Mouse (Mus musculus) midbrain, embryonic 10.5 days (tissue): ENCODE results near the gene Ifitm10. TPM values are rescaled to one million over a fixed set of nuclear protein-coding genes. Genes with fewer than 3 reads are reported as not detected.

Experiments used
- DNase-seq: peaks from one replicate; pipeline ENCODE4 v3.0.0-alpha.2; 2017; ENCODE audit warnings: low spot score
- H3K27ac ChIP-seq: fragments of 300-500 bp; sonication (generic); replicated peaks from 2 replicates; pipeline ENCODE4 v1.5.1; 2016; ENCODE audit warnings: mild to moderate bottlenecking
- H3K27me3 ChIP-seq: fragments of 300-500 bp; sonication (generic); 2 replicates; pipeline ENCODE4 v1.6.1; 2016; ENCODE audit warnings: low read depth, mild to moderate bottlenecking; ENCODE audit not compliant: poor library complexity, severe bottlenecking
- H3K36me3 ChIP-seq: fragments of 300-500 bp; sonication (generic); 2 replicates; pipeline ENCODE4 v1.6.1; 2016; ENCODE audit warnings: mild to moderate bottlenecking, moderate library complexity
- H3K4me1 ChIP-seq: fragments of 300-500 bp; sonication (generic); 2 replicates; pipeline ENCODE4 v1.6.1; 2016
- H3K4me3 ChIP-seq: fragments of 300-500 bp; sonication (generic); 2 replicates; pipeline ENCODE4 v1.5.1; 2016; ENCODE audit warnings: mild to moderate bottlenecking, moderate library complexity
- H3K9me3 ChIP-seq: fragments of 300-500 bp; sonication (generic); replicated peaks from 2 replicates; pipeline ENCODE4 v1.6.1; 2016; ENCODE audit warnings: mild to moderate bottlenecking
- WGBS: fragments of 180-500 bp; shearing (Covaris S2); methylation state at CpG from one replicate; pipeline ENCODE4 v1.1.7; 2016; 5-methylcytosine and 5-hydroxymethylcytosine counted together
- polyA plus RNA-seq: library from polyadenylated mRNA; unstranded; fragments of >200 nt; fragmentation: Nextera tagmentation; extraction: Ambion mirVana; gene quantifications from 2 replicates; pipeline ENCODE4 v1.2.1, GENCODE M21; 2016

The Ifitm10 gene
- polyA plus RNA-seq, 1 experiment from 2014 or later, result 0.41 TPM

DNA sequence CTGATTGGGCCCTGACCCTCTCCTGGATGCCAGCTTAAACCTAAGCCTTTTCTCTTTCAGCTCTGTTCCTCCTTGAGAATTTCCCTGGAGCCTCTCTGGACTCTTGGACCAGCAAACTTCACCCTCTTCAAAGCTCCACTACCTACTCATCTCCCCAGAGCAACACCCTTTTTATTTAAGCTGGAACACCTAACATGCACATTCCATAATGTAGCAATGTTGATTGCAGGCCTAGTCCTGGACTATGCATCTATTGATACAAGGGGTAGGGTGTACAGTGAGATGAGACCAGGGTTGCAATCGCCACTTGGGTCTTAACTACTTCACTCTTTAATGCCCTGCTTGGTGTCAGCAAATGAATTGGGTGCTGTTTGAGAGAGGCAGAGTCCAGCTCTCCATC, 14.6 kb upstream of the Ifitm10 start:
- Histone ChIP-seq H3K9me3 (no peaks in the 10 kb centered on the region), H3K4me3 (peak overlapping the region; percentile 72), H3K4me1 (peaks cover 33% of the 10 kb centered on the region), H3K27me3 (no peaks in the 10 kb centered on the region), H3K27ac (peak overlapping the region; percentile 87), H3K36me3 (peaks cover 27% of the 10 kb centered on the region)
- 94% methylated on average over 1 of the region's 1 CpGs for WGBS
- DNase-seq, result no peak

DNA sequence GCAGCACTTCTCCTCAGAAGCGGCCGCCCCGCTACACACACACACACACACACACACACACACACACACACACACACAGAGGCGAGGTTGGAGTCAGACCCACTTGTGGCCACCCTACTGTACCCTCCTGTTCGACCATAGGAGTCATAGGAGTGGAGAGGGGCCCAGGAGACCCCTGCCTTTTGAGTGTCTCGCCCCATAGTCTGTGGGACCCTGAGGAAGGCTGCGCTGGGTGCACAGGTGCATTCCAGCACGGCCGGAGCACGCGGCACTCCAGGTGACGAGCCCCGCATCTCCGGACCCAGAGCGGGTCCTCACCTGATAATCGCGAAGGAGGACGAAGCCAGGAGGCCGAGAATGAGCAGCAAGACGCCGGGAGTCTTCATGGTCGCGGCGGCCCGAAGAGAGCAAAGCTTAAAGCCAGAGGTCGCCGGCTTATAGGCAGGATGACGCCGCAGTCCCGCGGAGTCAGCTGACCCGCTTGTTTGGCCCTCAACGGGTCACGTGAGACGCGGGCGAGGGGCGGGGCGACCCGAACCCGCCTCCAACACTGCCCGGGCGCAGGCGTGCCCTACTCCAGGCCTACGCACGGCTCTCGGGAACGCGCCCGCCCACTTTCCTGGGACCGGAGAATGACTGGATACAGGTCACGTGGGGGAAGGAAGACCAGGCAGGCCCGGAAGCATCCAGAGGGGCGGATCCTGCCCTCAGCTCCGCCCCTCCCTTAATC, 14.0 kb upstream of the Ifitm10 start, which contains the start of gene Ctsd:
TSS of gene Ctsd (minus strand) at position 620 of the 730 bp plus-strand sequence.
- Histone ChIP-seq H3K4me3 (peak within 1 kb of the TSS; percentile 72), H3K9me3 (no peaks in the 10 kb centered on the region), H3K27ac (peak within 1 kb of the TSS; percentile 87), H3K27me3 (no peaks in the 10 kb centered on the region), H3K4me1 (peaks cover 27% of the 10 kb centered on the region), H3K36me3 (peaks cover 33% of the 10 kb centered on the region)
- DNase-seq, result peak; percentile 98
- under 1% methylated on average over 55 of the region's 55 CpGs for WGBS

DNA sequence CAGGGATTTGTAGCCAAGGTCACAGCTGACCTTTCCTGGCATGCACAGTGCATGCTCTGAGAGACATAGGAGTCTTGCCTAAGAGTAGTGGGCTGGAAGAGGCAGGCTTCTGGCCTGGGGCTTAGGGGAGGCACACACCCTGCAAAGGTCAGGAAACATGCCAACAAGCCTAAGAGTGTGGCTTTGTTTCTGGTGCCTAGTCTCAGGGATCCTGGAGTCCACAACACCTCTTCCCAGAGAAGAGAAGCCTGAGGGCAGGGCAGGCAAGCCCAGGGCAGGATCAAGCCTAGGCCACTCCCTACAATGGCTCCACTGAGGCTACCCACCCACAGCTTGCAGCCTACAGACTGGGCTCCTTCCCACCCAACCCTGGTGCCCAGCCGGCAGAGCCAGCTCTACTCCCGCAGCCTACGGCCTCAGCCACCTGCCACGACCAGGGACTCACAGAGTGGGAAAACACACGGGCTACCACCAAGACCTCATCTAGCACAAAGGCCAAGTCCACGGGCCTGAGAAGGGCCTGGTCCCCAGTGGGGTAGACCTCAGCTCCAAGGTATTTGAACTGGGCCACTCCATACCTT, 13.2 kb upstream of the Ifitm10 start:
- DNase-seq, result no peak
- WGBS, result 67% methylated on average over 6 of the region's 6 CpGs
- H3K9me3 ChIP-seq, result no peaks in the 10 kb centered on the region
- H3K4me3 ChIP-seq, result peak overlapping the region; percentile 72
- no peaks in the 10 kb centered on the region for H3K27me3 ChIP-seq
- H3K36me3 ChIP-seq, result peaks cover 41% of the 10 kb centered on the region
- H3K27ac ChIP-seq, result peak overlapping the region; percentile 87
- peaks cover 27% of the 10 kb centered on the region for H3K4me1 ChIP-seq

DNA sequence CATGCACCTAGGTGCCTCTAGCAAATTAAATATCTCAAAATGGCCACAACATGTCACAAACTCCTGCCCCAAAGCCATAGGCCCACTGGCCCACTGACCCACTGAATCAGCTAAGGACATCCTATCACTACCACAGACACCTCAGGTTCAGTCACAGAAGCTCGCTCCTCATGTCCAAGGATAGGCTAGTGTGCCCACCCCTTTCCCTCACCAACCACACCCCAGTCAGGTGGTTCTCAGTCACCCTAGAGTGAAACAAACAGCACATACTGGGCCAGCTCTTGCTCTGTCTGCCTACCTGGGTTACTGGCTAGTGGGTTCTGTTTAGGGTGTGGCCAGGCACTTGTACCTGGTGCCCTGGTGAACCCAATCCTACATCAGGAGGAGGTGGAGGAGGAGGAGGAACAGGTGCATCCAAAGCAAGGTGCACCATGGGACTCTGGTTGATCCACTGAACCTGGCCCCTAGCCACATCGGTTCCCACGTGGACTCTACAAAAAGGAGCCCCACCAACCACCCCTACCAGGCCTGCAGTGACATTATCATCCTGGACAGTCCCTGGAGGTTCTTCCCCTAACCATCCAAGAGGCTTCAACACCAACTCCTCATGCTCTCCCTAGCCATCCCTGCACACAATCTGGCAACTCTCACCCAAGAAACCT, 12.3 kb upstream of the Ifitm10 start:
- Histone ChIP-seq H3K27ac (no peak overlapping the region), H3K36me3 (peaks cover 50% of the 10 kb centered on the region), H3K9me3 (no peaks in the 10 kb centered on the region), H3K4me1 (peaks cover 27% of the 10 kb centered on the region), H3K4me3 (peak overlapping the region; percentile 72), H3K27me3 (no peaks in the 10 kb centered on the region)
- no peak for DNase-seq
- WGBS, result 91% methylated on average over 3 of the region's 3 CpGs

DNA sequence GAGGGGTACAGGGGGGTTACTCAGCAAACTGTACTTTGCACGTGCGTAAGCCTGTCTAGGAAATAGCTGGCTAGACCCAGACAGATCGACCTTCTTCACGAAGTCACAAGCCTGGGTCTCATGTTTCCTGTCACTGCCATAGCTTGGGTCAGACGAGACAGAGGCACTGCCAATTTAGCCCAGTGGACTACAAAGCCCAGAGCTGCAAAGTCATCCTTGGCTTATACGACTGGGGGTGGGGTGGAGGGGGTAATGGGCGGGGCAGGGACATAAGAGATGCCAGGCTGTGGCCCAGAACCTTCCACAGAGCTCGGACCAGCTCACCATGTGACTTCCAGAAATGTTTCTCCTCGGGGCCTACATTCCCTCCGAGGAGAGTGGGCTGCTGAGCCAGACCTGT, 10.8 kb upstream of the Ifitm10 start:
- Histone ChIP-seq H3K27me3 (no peaks in the 10 kb centered on the region), H3K4me1 (peaks cover 27% of the 10 kb centered on the region), H3K4me3 (no peak overlapping the region), H3K9me3 (no peaks in the 10 kb centered on the region), H3K36me3 (peaks cover 65% of the 10 kb centered on the region), H3K27ac (no peak overlapping the region)
- WGBS, result 84% methylated on average over 10 of the region's 10 CpGs
- no peak for DNase-seq

DNA sequence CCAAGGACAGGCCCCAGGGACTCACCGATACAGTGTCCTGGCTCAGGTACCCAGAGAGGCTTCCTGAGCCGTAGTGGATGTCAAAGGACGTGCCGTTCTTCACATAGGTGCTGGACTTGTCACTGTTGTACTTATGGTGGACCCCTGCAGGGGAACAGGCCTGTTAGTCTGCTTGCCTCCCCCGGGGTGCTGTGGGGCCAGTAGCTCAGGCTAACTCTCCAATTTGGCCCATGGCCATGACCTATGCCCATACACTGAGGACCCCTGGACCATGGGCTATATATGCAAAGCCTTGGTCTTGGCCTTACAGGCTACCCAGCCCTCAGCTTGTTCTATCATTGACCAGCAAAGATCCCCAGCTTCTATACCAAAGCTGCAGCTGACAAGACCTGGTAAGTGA, 9.0 kb upstream of the Ifitm10 start, which contains the start of gene Gm49369:
TSS of gene Gm49369 (minus strand) at position 101 of the 400 bp plus-strand sequence.
- no peak within 1 kb of the TSS for H3K27ac ChIP-seq
- H3K4me1 ChIP-seq, result peaks cover 20% of the 10 kb centered on the region
- no peak for DNase-seq
- no peaks in the 10 kb centered on the region for H3K27me3 ChIP-seq
- WGBS, result 95% methylated on average over 5 of the region's 5 CpGs
- H3K9me3 ChIP-seq, result no peaks in the 10 kb centered on the region
- peaks cover 82% of the 10 kb centered on the region for H3K36me3 ChIP-seq
- H3K4me3 ChIP-seq, result no peak within 1 kb of the TSS

DNA sequence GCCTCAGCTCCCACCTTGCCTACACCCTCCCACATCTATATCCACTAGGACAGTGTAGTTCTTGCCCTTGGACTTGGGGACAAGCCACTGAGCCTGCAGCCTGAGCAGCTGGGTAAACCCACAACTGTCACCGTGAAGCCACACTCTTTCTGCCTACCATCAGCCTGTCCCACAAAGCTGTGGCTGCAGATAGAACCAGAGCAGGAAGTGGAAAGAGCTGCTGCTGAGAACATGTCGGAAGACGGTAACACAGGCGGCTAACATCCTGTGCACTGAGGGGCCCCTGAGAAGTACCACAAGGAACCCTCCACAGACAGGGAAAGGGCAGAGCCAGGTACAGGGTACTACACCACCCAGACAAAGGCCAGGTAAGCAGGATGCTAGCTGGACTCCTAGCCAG, 7.6 kb upstream of the Ifitm10 start:
- no peak for DNase-seq
- Histone ChIP-seq H3K9me3 (no peaks in the 10 kb centered on the region), H3K36me3 (peaks cover 96% of the 10 kb centered on the region), H3K4me3 (no peak overlapping the region), H3K27ac (no peak overlapping the region), H3K4me1 (peaks cover 7% of the 10 kb centered on the region), H3K27me3 (no peaks in the 10 kb centered on the region)
- 89% methylated on average over 4 of the region's 4 CpGs for WGBS

DNA sequence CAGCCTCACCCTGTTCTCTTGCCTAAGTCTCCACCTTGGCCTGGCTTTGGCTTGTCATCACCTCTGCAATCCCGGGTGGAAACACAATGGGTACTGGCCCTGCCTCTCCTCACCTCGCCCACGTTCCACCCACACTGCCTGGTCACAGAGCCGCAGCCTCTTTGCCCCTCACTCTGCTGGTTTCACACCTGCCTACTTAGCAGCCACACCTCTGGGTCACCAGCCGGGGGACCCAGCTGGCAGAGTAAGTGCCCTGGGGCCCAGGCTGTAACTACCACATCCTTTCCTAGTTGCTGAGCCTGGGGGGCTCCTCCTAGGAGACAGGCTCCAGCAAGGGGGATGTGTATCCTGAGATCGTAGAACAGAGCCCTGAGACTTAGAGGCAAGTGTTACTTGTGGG, 5.6 kb upstream of the Ifitm10 start:
- DNase-seq, result no peak
- WGBS, result 90% methylated on average over 6 of the region's 6 CpGs
- no peak overlapping the region for H3K4me3 ChIP-seq
- peaks cover 5% of the 10 kb centered on the region for H3K27me3 ChIP-seq
- H3K4me1 ChIP-seq, result no peaks in the 10 kb centered on the region
- H3K36me3 ChIP-seq, result peaks cover 91% of the 10 kb centered on the region
- no peaks in the 10 kb centered on the region for H3K9me3 ChIP-seq
- H3K27ac ChIP-seq, result no peak overlapping the region

DNA sequence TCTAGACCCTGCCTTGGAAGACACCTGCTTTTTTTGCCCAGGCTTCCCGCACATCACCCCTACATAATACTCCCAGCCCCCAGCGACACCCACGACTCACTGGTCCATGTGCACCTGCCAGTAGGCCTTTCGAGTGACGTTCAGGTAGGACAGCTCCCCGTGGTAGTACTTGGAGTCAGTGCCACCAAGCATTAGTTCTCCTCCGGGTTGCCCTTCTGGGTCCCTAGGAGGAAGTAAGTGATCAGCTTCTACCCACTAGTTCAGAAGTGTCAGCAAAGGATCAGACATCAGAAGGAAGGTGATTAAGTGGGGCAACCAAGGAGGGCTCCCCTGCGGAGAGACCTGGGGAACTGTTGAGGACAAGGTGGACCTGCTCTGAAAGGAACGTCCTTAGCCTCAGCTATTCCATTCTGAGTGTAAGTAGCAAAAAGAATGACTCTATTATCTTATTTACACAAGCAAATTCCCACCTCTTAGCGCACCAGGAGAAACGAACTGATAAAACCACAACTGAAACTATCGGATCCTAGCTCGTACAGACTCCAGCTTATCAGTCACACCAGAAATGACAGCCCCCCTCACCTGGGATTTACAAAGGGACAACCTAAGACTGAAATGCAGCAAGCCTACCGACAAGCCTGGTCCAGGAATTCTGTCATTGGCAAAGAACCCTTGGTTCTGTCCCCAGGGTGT, 3.8 kb upstream of the Ifitm10 start:
- DNase-seq, result no peak
- peaks cover 2% of the 10 kb centered on the region for H3K4me1 ChIP-seq
- H3K36me3 ChIP-seq, result peaks cover 73% of the 10 kb centered on the region
- H3K4me3 ChIP-seq, result no peak overlapping the region
- no peaks in the 10 kb centered on the region for H3K9me3 ChIP-seq
- H3K27ac ChIP-seq, result 0 out of 2 replicates have a peak overlapping the region, but pooled peaks have one; percentile 10
- 91% methylated on average over 14 of the region's 14 CpGs for WGBS
- peaks cover 23% of the 10 kb centered on the region for H3K27me3 ChIP-seq

DNA sequence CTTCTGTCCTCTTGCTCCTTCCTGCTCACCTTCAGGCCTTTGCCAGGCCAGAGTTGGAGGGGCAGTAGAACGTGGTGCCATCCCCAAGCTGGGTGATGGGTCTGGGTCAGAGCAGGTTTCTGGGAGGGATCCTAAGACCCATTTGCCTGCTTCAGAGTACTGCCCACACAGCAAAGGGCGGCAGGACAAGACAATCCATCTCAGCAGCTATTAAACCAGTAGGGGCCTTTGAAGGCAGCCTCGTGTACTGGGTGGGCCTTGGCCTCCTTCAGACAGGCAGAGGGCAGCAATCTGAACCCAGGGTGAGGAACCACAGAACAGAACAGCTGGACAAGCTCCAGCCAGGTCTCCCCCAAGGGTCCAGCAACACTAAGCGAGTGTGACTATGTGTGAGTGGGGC, 2.5 kb upstream of the Ifitm10 start:
- Histone ChIP-seq H3K4me1 (peaks cover 14% of the 10 kb centered on the region), H3K9me3 (no peaks in the 10 kb centered on the region), H3K4me3 (no peak overlapping the region), H3K27ac (no peak overlapping the region), H3K27me3 (peaks cover 36% of the 10 kb centered on the region), H3K36me3 (peaks cover 60% of the 10 kb centered on the region)
- no peak for DNase-seq
- 78% methylated on average over 4 of the region's 4 CpGs for WGBS

DNA sequence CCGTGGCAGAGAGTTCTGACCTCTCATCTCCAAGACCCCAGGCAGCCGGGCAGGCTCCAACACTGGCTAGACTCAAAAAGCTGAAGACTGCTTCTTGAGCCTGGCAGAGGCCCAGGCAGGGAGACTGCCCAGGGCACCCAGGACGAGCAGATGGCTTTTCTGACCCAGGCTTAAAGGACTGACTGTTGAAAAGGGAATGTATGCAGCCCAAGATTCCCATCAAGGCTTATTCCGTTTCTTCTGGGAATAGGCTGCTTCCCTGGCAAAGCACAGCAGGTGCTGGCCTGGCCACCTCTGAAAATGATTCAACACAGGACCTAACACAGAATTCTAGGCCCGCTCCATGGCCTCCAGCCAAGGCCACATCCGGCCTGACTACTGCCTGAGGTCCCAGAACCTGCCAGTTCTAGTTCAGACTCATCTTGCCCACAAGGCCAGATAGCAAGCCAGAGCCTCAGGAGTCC, 1.7 kb upstream of the Ifitm10 start:
- H3K27ac ChIP-seq, result no peak overlapping the region
- H3K27me3 ChIP-seq, result peaks cover 44% of the 10 kb centered on the region
- peaks cover 52% of the 10 kb centered on the region for H3K36me3 ChIP-seq
- no peaks in the 10 kb centered on the region for H3K9me3 ChIP-seq
- no peak overlapping the region for H3K4me3 ChIP-seq
- H3K4me1 ChIP-seq, result peaks cover 15% of the 10 kb centered on the region
- no peak for DNase-seq
- 84% methylated on average over 6 of the region's 6 CpGs for WGBS

DNA sequence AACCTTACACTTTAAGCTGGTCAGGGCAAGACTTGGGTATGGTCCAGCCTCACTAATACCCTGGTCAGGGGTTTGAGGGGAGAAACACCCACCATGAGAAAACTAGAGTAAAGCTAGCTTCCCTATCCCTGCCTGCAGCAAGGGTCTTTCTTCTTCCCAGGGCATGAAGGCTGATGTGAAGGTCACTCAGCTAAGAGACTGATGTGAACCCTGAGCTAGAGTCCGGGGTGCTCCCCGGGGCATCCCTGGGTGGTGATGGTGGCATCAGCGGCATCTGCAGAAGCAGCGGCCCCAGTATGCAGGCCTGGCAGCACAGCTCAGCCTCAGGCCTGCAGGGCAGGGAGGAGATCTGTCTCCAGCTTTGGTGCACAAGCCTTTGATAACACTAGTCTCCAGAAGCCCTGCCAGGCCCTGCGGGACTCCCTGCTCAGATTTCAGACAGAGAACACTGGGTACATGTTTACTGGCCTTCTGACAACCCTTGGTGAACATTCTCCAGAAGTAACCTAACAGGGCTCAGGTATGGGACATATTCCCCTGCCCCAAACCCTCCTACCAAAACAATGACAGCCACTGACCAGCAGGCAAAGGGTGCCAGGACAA, 961 bp upstream of the Ifitm10 start:
- no peak overlapping the region for H3K27ac ChIP-seq
- peaks cover 44% of the 10 kb centered on the region for H3K36me3 ChIP-seq
- H3K4me1 ChIP-seq, result peaks cover 15% of the 10 kb centered on the region
- 88% methylated on average over 5 of the region's 5 CpGs for WGBS
- H3K9me3 ChIP-seq, result no peaks in the 10 kb centered on the region
- DNase-seq, result no peak
- H3K27me3 ChIP-seq, result peaks cover 51% of the 10 kb centered on the region
- no peak overlapping the region for H3K4me3 ChIP-seq
